Mouse (Mus musculus) intestine, embryonic 15.5 days (tissue): Measurements from ENCODE around the gene Tulp2. TPM values are rescaled to one million over a fixed set of nuclear protein-coding genes. Genes with fewer than 3 reads are reported as not detected.
"Not testable (repeated sequence)": the region's sequence is repeated elsewhere in the genome, so short reads cannot be mapped to it uniquely, and the experiment has no call there.

Source experiments
- ATAC-seq: fragments of 200-750 bp; cut with Nextera tagmentation; 2 replicates; pipeline ENCODE4 v1.8.0; 2017; ENCODE audit warnings: moderate TSS enrichment, moderate library complexity
- H3K27ac ChIP-seq: fragments of 300-500 bp; sonication (generic); 2 replicates; pipeline ENCODE4 v1.5.1; 2015; ENCODE audit warnings: mild to moderate bottlenecking, inconsistent platforms
- H3K27me3 ChIP-seq: fragments of 300-500 bp; sonication (generic); replicated peaks from 2 replicates; pipeline ENCODE4 v1.6.1; 2015; ENCODE audit warnings: inconsistent platforms
- H3K36me3 ChIP-seq: fragments of 300-500 bp; sonication (generic); 2 replicates; pipeline ENCODE4 v1.6.1; 2015; ENCODE audit warnings: inconsistent platforms
- H3K4me1 ChIP-seq: fragments of 300-500 bp; sonication (generic); replicated peaks from 2 replicates; pipeline ENCODE4 v1.6.1; 2015; ENCODE audit warnings: inconsistent platforms
- H3K4me2 ChIP-seq: fragments of 300-500 bp; sonication (generic); replicated peaks from 2 replicates; pipeline ENCODE4 v1.6.1; 2015; ENCODE audit warnings: mild to moderate bottlenecking, inconsistent platforms
- H3K4me3 ChIP-seq: fragments of 300-500 bp; sonication (generic); replicated peaks from 2 replicates; pipeline ENCODE4 v1.5.1; 2015; ENCODE audit warnings: inconsistent platforms
- H3K9ac ChIP-seq: fragments of 300-500 bp; sonication (generic); 2 replicates; pipeline ENCODE4 v1.6.1; 2015; ENCODE audit warnings: inconsistent platforms
- H3K9me3 ChIP-seq: fragments of 300-500 bp; sonication (generic); 2 replicates; pipeline ENCODE4 v1.6.1; 2016; ENCODE audit warnings: inconsistent platforms
- WGBS: fragments of 180-500 bp; shearing (Covaris S2); methylation state at CpG from one replicate; pipeline ENCODE4 v1.1.7; 2015; 5-methylcytosine and 5-hydroxymethylcytosine counted together
- polyA plus RNA-seq: library from polyadenylated mRNA; unstranded; fragments of >200 nt; fragmentation: Nextera tagmentation; extraction: Ambion mirVana; gene quantifications from 2 replicates; pipeline ENCODE4 v1.2.1, GENCODE M21; 2015

Tulp2 gene
- polyA plus RNA-seq, 1 experiment from 2014 or later = 1.9 TPM

- H3K4me1 ChIP-seq = peaks cover 43% of the 10 kb centered on the region
Measured at GRCm38 (mm10) chr7:45462325-45462724, 19.4 kb upstream of the Tulp2 start.

GRCm38 (mm10) chr7:45462868-45463267 is 18.8 kb upstream of the Tulp2 start:
- not testable (repeated sequence) for H3K4me2 ChIP-seq, H3K4me3 ChIP-seq, H3K9ac ChIP-seq, H3K27me3 ChIP-seq, H3K27ac ChIP-seq, H3K9me3 ChIP-seq, ATAC-seq
- Histone ChIP-seq H3K36me3 (peaks cover 16% of the 10 kb centered on the region), H3K4me1 (peaks cover 38% of the 10 kb centered on the region)
- 76% methylated on average over 4 of the region's 4 CpGs for WGBS

More at GRCm38 (mm10) chr7:45462325-45462724, 19.4 kb upstream of the Tulp2 start:
- H3K9me3 ChIP-seq = no peaks in the 10 kb centered on the region
- no peaks in the 10 kb centered on the region for H3K27me3 ChIP-seq
- no peak overlapping the region for H3K27ac ChIP-seq
- WGBS = 80% methylated on average over 4 of the region's 4 CpGs
- no peak overlapping the region for H3K4me2 ChIP-seq
- no peak for ATAC-seq
- H3K36me3 ChIP-seq = peaks cover 16% of the 10 kb centered on the region
- no peak overlapping the region for H3K4me3 ChIP-seq
- no peak overlapping the region for H3K9ac ChIP-seq

- Histone ChIP-seq H3K4me1 (peaks cover 32% of the 10 kb centered on the region), H3K9me3 (no peaks in the 10 kb centered on the region), H3K36me3 (peaks cover 16% of the 10 kb centered on the region), H3K9ac (no peak overlapping the region), H3K4me2 (no peak overlapping the region), H3K27me3 (no peaks in the 10 kb centered on the region), H3K4me3 (no peak overlapping the region), H3K27ac (no peak overlapping the region)
- WGBS = 91% methylated on average over 7 of the region's 7 CpGs
- ATAC-seq = no peak
Measured at GRCm38 (mm10) chr7:45463987-45464778, 17.5 kb upstream of the Tulp2 start.

GRCm38 (mm10) chr7:45465112-45465511 is 16.6 kb upstream of the Tulp2 start:
- no peak overlapping the region for H3K4me3 ChIP-seq
- H3K4me2 ChIP-seq = peak overlapping the region; percentile 89
- WGBS = 94% methylated on average over 12 of the region's 12 CpGs
- H3K27me3 ChIP-seq = no peaks in the 10 kb centered on the region
- no peak overlapping the region for H3K27ac ChIP-seq
- peaks cover 16% of the 10 kb centered on the region for H3K36me3 ChIP-seq
- no peaks in the 10 kb centered on the region for H3K9me3 ChIP-seq
- ATAC-seq = no peak
- no peak overlapping the region for H3K9ac ChIP-seq
- peaks cover 32% of the 10 kb centered on the region for H3K4me1 ChIP-seq

- peak overlapping the region; percentile 90 for H3K9ac ChIP-seq
- H3K36me3 ChIP-seq = peaks cover 16% of the 10 kb centered on the region
- 74% methylated on average over 9 of the region's 9 CpGs for WGBS
- H3K4me1 ChIP-seq = peaks cover 28% of the 10 kb centered on the region
- no peak for ATAC-seq
- H3K4me2 ChIP-seq = peak overlapping the region; percentile 89
- no peaks in the 10 kb centered on the region for H3K9me3 ChIP-seq
- H3K27ac ChIP-seq = 0 out of 2 replicates have a peak overlapping the region, but pooled peaks have one; percentile 58
- peak overlapping the region; percentile 86 for H3K4me3 ChIP-seq
- no peaks in the 10 kb centered on the region for H3K27me3 ChIP-seq
Measured at GRCm38 (mm10) chr7:45465549-45465948, 16.1 kb upstream of the Tulp2 start.

- H3K27me3 ChIP-seq = no peaks in the 10 kb centered on the region
- under 1% methylated on average over 58 of the region's 58 CpGs for WGBS
Measured at GRCm38 (mm10) chr7:45466283-45467089, 15.2 kb upstream of the Tulp2 start, which contains the start of gene Bax. Gene Bax (minus strand): TSS chr7:45466898.

GRCm38 (mm10) chr7:45467090-45467670 is 14.5 kb upstream of the Tulp2 start:
- peaks cover 18% of the 10 kb centered on the region for H3K4me1 ChIP-seq
- H3K27me3 ChIP-seq = no peaks in the 10 kb centered on the region
- 28% methylated on average over 7 of the region's 7 CpGs for WGBS
- H3K9ac ChIP-seq = peak overlapping the region; percentile 90; the same call in 1 of the 2 replicates
- H3K4me3 ChIP-seq = peak overlapping the region; percentile 86
- peaks cover 16% of the 10 kb centered on the region for H3K36me3 ChIP-seq
- no peak overlapping the region for H3K27ac ChIP-seq
- ATAC-seq = peak; percentile 48; the same call in 1 of the 2 replicates
- H3K4me2 ChIP-seq = peak overlapping the region; percentile 89
- no peaks in the 10 kb centered on the region for H3K9me3 ChIP-seq

More at GRCm38 (mm10) chr7:45466283-45467089, 15.2 kb upstream of the Tulp2 start, which contains the start of gene Bax:
- ATAC-seq = peak; percentile 86
- Histone ChIP-seq H3K27ac (peak within 1 kb of the TSS; percentile 58), H3K4me1 (peaks cover 23% of the 10 kb centered on the region), H3K4me3 (peak within 1 kb of the TSS; percentile 86), H3K36me3 (peaks cover 16% of the 10 kb centered on the region), H3K4me2 (peak within 1 kb of the TSS; percentile 89), H3K9me3 (no peaks in the 10 kb centered on the region), H3K9ac (peak within 1 kb of the TSS; percentile 90)

GRCm38 (mm10) chr7:45470869-45471268 is 10.8 kb upstream of the Tulp2 start:
- Histone ChIP-seq H3K27ac (no peak overlapping the region), H3K4me1 (peaks cover 11% of the 10 kb centered on the region), H3K27me3 (no peaks in the 10 kb centered on the region), H3K9me3 (no peaks in the 10 kb centered on the region), H3K9ac (no peak overlapping the region), H3K4me2 (no peak overlapping the region), H3K4me3 (no peak overlapping the region), H3K36me3 (no peaks in the 10 kb centered on the region)
- no peak for ATAC-seq
- WGBS = 9% methylated on average over 3 of the region's 3 CpGs

GRCm38 (mm10) chr7:45475291-45475969 is 6.2 kb upstream of the Tulp2 start:
- no peak overlapping the region; the same call in 1 of the 2 replicates for H3K4me3 ChIP-seq
- 0 out of 2 replicates have a peak, but pooled peaks cover 5% of the 10 kb centered on the region for H3K4me1 ChIP-seq
- 56% methylated on average over 16 of the region's 16 CpGs for WGBS
- H3K9me3 ChIP-seq = no peaks in the 10 kb centered on the region
- no peaks in the 10 kb centered on the region for H3K27me3 ChIP-seq
- no peak overlapping the region for H3K9ac ChIP-seq
- H3K36me3 ChIP-seq = no peaks in the 10 kb centered on the region
- peak overlapping the region; percentile 45; the same call in 1 of the 2 replicates for H3K27ac ChIP-seq
- peak; percentile 79 for ATAC-seq
- peak overlapping the region; percentile 51 for H3K4me2 ChIP-seq

GRCm38 (mm10) chr7:45476453-45476852 is 5.2 kb upstream of the Tulp2 start:
- Histone ChIP-seq H3K27me3 (no peaks in the 10 kb centered on the region), H3K4me2 (no peak overlapping the region), H3K4me3 (no peak overlapping the region), H3K9me3 (no peaks in the 10 kb centered on the region), H3K9ac (no peak overlapping the region), H3K4me1 (0 out of 2 replicates have a peak, but pooled peaks cover 2% of the 10 kb centered on the region), H3K27ac (no peak overlapping the region), H3K36me3 (no peaks in the 10 kb centered on the region)
- ATAC-seq = no peak
- 44% methylated on average over 1 of the region's 1 CpGs for WGBS

GRCm38 (mm10) chr7:45477003-45477402 is 4.7 kb upstream of the Tulp2 start:
- ATAC-seq = no peak
- no peaks in the 10 kb centered on the region for H3K9me3 ChIP-seq
- H3K27ac ChIP-seq = no peak overlapping the region
- H3K4me3 ChIP-seq = no peak overlapping the region
- WGBS = 10% methylated on average over 3 of the region's 3 CpGs
- no peak overlapping the region for H3K9ac ChIP-seq
- H3K4me2 ChIP-seq = no peak overlapping the region
- no peaks in the 10 kb centered on the region for H3K36me3 ChIP-seq
- H3K4me1 ChIP-seq = 0 out of 2 replicates have a peak, but pooled peaks cover 2% of the 10 kb centered on the region
- H3K27me3 ChIP-seq = no peaks in the 10 kb centered on the region
